Mouse (Mus musculus) brain, adult 2 months (tissue): ENCODE measurements around the gene Ttc29.

Source experiments
- DNase-seq: peaks from one replicate; pipeline ENCODE4 v3.0.0; 2011; ENCODE audit warnings: low read depth, low spot score

Gene Ttc29

DNA sequence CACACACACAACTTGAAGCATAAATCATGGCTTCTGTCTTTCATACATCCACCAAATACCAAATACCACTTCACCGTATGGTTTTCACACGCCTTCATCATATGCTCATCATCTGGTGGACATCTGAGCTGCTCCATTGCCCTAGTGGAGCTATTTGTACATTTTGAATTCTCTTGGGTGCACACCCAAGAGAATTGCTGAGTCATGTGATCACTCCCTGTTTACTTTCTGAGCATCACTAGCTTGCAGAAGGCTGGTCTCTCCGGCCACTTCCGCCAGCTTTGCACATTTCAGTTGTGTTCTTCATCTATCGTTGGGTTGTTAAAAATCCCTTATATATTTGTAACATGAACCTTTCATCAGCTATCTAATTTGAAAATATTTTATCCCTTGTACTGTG is 65.5 kb downstream of the Ttc29 start:
- no peak for DNase-seq

DNA sequence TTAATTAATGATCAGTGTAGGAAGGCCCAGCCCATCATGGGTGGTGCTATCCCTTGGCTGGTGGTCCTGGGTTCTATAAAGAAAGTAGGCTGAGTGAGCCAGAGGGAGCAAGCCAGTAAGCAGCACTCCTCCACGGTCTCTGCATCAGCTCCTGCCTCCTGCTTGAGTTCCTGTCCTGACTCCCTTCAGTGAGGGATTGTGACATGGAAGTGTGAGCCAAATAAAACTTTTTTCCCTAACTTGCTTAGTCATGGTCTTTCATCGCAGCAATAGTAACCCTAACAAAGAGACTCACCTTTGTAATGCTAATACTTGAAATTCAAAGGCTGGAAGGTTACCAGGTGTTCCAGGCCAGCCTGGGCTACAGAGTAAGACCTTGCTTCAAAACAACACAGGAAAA is 71.7 kb downstream of the Ttc29 start:
- DNase-seq, result no peak

GRCm38 (mm10) chr8:78285366-78285765 is 72.3 kb downstream of the Ttc29 start:
- DNase-seq, result no peak

- peak; percentile 57 for DNase-seq
These were observed 76.4 kb downstream of the Ttc29 start for GRCm38 (mm10) chr8:78289374-78289971.

DNA sequence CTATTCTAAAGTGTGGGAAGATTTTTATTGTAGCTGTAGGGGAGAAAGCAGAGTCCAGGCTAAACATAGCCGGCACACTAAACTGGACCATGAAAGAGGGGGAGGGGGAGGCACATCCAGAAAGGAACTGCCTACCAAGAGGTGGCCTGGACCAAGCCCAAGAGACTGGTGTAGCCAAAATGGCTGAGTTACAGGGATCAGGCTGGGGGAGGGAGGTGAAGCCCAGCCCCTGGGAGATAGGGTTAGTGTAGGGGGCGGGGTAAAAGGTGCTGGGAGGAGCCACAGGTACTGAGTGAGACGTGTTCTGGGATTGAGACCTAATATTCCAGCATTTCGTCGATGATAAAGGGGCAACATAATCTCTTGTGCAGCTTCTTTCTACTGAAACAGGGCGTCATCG is 77.2 kb downstream of the Ttc29 start:
- no peak for DNase-seq

- no peak for DNase-seq
These were observed 82.4 kb downstream of the Ttc29 start for GRCm38 (mm10) chr8:78295494-78295893.

DNA sequence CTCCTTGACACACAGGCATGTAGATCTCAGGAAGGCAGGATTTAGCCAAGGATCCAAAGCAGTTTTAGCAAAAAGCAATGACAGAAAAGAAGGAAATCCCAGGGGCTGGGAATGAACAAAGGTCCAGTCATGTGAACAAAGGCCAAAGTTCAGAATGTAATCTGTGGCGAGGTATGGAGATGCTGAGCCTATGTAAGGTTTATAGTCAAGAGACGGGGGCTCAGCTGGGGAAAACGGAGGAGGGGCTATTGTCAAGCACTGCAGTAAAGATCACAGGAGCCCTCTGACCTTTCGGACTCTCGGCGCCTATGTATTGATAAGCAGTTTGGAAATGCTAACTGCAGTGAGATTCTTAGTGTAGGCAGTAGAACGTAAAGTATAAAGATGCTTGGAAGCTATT is 90.5 kb downstream of the Ttc29 start:
- DNase-seq, result no peak

GRCm38 (mm10) chr8:78306604-78307003 is 93.5 kb downstream of the Ttc29 start:
- DNase-seq, result peak; percentile 5

DNA sequence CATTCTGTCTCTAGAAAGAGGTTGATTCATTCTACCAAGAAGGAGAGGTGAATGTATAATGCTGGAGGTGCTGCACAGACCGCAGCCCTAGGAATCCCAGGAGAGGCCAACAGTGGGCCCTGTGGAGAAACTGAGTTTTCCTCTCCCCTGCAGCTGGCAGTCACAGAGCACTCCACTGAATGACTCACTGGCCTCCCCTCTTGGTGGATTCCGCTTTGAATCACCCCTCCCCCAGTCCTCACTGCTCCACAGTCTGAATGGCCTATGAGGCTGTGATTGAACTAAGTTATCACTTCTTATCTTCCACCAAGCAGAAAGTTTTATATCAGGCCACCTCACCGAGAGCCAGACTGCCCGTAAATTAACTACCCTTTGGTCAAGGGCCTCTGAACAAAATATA is 94.0 kb downstream of the Ttc29 start:
- DNase-seq, result no peak

GRCm38 (mm10) chr8:78309539-78309938 is 96.4 kb downstream of the Ttc29 start:
- DNase-seq, result no peak

DNA sequence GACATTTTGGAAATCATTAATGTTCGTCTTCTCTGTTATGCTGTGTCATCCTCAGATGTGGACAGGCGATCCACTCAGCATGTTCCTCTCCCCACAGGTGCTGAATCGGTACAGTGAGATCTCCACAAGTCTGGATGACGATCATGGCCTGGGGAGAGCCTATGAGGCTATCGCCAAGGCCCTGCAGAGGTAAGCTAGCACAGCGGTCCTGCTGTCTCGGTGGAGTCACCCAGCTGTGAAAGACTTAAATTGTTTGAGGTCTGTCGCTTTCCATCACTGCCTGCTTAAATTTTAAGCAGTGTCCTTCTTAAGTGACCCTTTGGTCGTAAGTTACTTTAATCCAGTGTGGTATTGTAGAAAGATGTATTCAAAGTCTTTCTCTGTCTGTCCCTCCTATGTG is 102.5 kb downstream of the Ttc29 start:
- DNase-seq, result no peak

DNA sequence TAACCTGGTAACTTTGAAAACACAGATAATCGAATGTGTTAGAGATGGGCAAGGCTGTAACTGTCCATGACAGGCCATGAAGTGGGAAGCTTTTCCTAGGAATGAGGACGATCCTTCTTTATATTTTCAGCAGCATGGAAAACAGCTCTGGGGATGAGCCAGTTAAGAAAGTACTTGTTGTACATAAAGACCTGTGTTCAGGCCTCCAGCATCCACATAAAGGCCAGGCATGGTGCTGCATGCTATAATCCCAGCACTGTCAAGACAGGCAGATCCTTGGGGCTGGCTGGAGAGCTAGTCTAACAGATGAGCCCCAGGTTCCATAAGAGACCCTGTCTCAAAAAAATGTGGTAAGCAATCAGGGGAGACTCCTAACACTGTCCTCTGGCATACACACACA is 104.6 kb downstream of the Ttc29 start:
- DNase-seq, result no peak

DNA sequence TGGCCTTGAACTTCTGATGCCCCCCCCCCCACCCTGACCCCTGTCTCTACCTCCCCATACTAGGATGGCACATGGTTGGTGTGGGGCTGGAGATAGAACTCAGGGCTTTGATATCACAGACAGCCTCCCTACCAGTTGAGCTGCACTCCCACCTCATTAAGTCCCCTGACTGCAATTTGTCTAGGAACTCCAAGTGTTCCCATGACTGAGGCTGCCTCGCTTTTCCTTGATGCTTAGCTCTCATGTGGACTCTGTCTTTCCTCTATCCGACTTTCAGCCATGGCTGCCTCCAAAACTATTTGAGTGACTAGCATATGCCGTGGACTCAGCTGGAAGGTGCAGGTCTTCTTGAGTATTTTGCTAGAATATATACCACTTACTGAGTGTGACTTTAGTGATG is 110.3 kb downstream of the Ttc29 start:
- DNase-seq, result no peak

DNA sequence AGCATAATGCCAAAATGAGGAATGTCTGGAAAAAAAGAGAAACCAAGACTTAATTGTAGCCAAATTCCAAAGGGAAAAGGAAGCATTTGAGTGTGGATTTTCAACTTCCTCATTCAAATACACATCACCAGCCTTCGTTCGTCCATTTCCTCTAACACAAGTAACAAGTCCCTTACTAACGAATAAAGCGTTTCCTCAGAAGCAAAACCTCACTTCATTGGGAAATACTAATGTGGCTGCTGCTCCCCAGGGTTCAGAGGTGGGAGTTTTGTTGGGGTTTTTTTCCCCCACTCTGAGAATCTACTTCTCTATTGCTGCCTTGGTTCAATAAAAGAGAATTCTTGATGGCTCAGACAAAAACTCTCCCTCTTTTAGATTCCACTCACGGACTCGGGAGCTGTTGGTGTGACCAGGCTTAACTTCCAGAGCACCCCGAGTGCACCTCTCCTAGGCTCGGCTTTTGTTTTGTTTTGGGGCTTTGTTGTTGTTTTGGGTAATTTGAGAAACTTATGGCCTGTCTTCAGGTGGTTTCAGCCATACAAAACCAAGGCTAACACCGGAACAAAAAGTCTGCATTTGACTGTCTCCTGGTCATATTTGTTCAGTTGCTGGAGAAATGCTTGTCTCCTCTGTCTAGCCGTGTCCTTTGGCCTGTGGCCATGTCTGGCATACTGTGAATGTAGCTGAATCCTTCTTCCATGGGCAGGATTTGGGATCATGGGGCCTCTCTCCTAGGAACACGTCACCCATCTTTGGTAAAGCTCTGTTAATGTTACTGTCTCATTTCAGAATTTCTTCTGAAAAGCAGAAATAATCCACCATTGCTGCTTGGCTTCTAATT is 127.8 kb downstream of the Ttc29 start:
- DNase-seq, result no peak

GRCm38 (mm10) chr8:78342151-78342550 is 129.1 kb downstream of the Ttc29 start:
- DNase-seq, result no peak

DNA sequence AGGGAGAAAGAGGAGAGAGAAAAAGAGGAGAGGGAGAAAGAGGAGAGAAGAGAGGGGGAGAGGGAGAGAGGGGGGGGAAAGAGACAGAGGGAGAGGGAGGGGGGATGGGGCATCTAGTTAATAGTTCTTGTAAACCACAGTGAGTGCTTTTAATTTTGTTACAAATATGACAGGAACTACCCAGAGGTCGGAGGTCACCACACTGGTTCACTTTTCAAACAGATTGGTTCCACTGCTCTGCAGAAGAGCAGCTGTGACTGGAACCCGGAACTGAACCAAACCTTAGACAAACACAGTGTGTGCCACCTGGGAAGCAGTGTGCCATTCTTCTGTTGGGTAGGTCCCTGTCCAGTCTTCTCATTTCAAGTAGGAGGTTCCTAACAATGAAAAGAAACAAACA is 130.9 kb downstream of the Ttc29 start:
- no peak for DNase-seq

DNA sequence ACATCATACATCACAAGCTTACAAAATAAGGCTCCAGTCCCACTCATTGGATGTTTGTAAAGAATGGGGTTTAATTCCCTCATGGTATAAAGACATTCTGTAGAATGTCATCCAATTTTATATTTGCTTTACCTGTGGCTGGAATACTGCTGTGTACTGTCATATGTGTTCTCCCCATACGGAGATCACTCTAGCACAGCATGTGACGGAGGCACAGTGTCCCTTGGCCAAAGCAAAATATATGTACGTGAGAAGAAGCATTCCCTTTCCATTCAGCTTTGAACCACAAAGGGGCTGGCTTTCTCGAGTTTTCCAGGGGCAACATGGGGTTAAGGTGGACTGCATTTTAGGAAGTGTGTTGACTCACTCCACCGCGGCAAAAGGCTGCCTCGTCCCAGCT is 132.6 kb downstream of the Ttc29 start:
- DNase-seq, result no peak

DNA sequence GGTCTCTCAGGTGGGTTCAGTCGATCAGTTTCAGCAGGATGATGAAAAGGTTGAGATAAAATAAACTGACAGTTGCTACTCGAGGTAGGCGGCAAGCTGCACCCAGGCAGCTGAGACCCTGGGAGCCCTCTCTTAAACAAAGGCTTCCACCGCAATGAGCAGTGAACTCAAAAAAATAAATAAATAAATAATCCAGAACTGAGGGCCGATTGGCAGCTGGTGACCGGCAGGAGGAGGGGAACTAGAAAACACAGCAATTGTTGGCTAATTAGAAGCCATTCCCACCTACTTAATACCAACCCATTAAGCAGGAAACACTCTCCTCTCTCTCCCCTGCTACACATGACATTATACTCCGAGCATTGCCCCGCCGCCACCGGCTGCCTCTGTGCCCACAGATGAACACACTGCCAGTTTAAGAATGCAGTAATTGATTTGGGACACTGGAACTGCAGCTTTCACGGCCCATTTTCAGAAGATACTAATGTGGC is 133.1 kb downstream of the Ttc29 start:
- no peak for DNase-seq

GRCm38 (mm10) chr8:78353902-78354301 is 140.8 kb downstream of the Ttc29 start:
- DNase-seq, result no peak

GRCm38 (mm10) chr8:78354801-78355200 is 141.7 kb downstream of the Ttc29 start:
- DNase-seq, result peak; percentile 64

DNA sequence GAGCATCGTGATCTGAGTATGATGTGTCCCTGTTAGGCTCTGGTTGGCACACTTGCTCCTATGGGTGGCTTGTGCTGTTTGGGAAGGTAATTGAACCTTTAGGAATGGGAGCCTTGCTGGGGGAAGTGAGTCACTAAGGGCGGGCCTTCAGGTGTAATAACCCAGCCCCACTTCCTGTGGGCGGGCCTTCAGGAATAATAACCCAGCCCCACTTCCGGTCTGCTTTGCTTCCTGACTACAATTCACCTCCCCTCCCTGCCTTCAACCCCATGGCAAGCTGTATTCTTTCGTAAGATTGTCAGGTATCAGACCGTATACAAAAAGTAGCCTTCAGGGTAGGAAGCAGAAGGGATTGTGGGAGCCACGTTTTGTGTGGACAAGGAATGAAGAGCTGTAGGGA is 177.7 kb downstream of the Ttc29 start:
- DNase-seq, result no peak

GRCm38 (mm10) chr8:78419272-78419671 is 206.2 kb downstream of the Ttc29 start:
- DNase-seq, result no peak

- no peak for DNase-seq
These were observed 207.0 kb downstream of the Ttc29 start for GRCm38 (mm10) chr8:78420101-78420503.
